Mouse (Mus musculus) ovary, postnatal 36 days (tissue): ENCODE measurements around the gene Cda.
"Not testable (repeated sequence)": the region's sequence is repeated elsewhere in the genome, so short reads cannot be mapped to it uniquely, and the experiment has no call there.

Source experiments
- DNase-seq: peaks from one replicate; pipeline ENCODE4 v3.0.0; 2022; ENCODE audit warnings: low spot score, mixed read lengths

Gene Cda

GRCm38 (mm10) chr4:138335036-138335435 is 32.8 kb downstream of the Cda start:
- no peak for DNase-seq

GRCm38 (mm10) chr4:138333135-138333534 is 34.7 kb downstream of the Cda start:
- DNase-seq, result no peak

GRCm38 (mm10) chr4:138331647-138332046 is 36.1 kb downstream of the Cda start:
- no peak for DNase-seq

GRCm38 (mm10) chr4:138330264-138330671 is 37.5 kb downstream of the Cda start:
- no peak for DNase-seq

GRCm38 (mm10) chr4:138327891-138328470 is 39.8 kb downstream of the Cda start:
- no peak for DNase-seq

- not testable (repeated sequence) for DNase-seq
These were observed 40.6 kb downstream of the Cda start for GRCm38 (mm10) chr4:138327155-138327554.

- DNase-seq, result peak; percentile 92
These were observed 41.6 kb downstream of the Cda start, which contains the start of gene Pink1 for GRCm38 (mm10) chr4:138326077-138326695. Pink1 (minus strand) TSS chr4:138326307.

GRCm38 (mm10) chr4:138325466-138326076 is 42.2 kb downstream of the Cda start:
- peak; percentile 96 for DNase-seq

- no peak for DNase-seq
These were observed 43.3 kb downstream of the Cda start for GRCm38 (mm10) chr4:138324451-138324850.

- DNase-seq, result no peak
These were observed 44.0 kb downstream of the Cda start for GRCm38 (mm10) chr4:138323753-138324152.

- DNase-seq, result no peak
These were observed 45.1 kb downstream of the Cda start for GRCm38 (mm10) chr4:138322692-138323091.

- DNase-seq, result no peak
These were observed 46.3 kb downstream of the Cda start for GRCm38 (mm10) chr4:138321488-138321887.

- DNase-seq, result no peak
These were observed 47.1 kb downstream of the Cda start for GRCm38 (mm10) chr4:138320711-138321110.

GRCm38 (mm10) chr4:138319508-138319907 is 48.3 kb downstream of the Cda start:
- peak; percentile 78 for DNase-seq

- DNase-seq, result peak; percentile 53
These were observed 49.1 kb downstream of the Cda start for GRCm38 (mm10) chr4:138318509-138319266.

GRCm38 (mm10) chr4:138316369-138316768 is 51.4 kb downstream of the Cda start:
- DNase-seq, result no peak

- no peak for DNase-seq
These were observed 52.0 kb downstream of the Cda start for GRCm38 (mm10) chr4:138315781-138316180.

- no peak for DNase-seq
These were observed 54.0 kb downstream of the Cda start for GRCm38 (mm10) chr4:138313795-138314194.

- DNase-seq, result no peak
These were observed 54.8 kb downstream of the Cda start for GRCm38 (mm10) chr4:138313021-138313420.

GRCm38 (mm10) chr4:138312105-138312504 is 55.7 kb downstream of the Cda start:
- no peak for DNase-seq

GRCm38 (mm10) chr4:138311595-138311994 is 56.2 kb downstream of the Cda start:
- DNase-seq, result peak; percentile 44

GRCm38 (mm10) chr4:138310311-138310910 is 57.4 kb downstream of the Cda start:
- DNase-seq, result no peak
